Mouse (Mus musculus) bone marrow, adult 2 months (tissue): ENCODE data around the gene Gm28961. TPM values are rescaled to one million over a fixed set of nuclear protein-coding genes. Genes with fewer than 3 reads are reported as not detected.
"Not testable (repeated sequence)": the region's sequence is repeated elsewhere in the genome, so short reads cannot be mapped to it uniquely, and the experiment has no call there.

Experiments used
- H3K27ac ChIP-seq: fragments of 200-500 bp; 2 replicates; pipeline ENCODE4 v1.5.1; 2012; ENCODE audit warnings: low read depth, mild to moderate bottlenecking, control low read depth, inconsistent platforms, low read length; ENCODE audit not compliant: control insufficient read depth, poor library complexity, insufficient read depth
- H3K4me1 ChIP-seq: fragments of 200-500 bp; 2 replicates; pipeline ENCODE4 v1.6.1; 2011; ENCODE audit warnings: low read length; ENCODE audit not compliant: control insufficient read depth, insufficient read depth
- H3K4me3 ChIP-seq: fragments of 200-500 bp; replicated peaks from 2 replicates; pipeline ENCODE3; 2011; ENCODE audit warnings: mild to moderate bottlenecking, low read depth, low read length, control low read depth; ENCODE audit not compliant: control insufficient read depth
- WGBS: fragments of 180-500 bp; shearing (Covaris S2); methylation state at CpG from one replicate; pipeline ENCODE4 v1.1.7; 2018; 5-methylcytosine and 5-hydroxymethylcytosine counted together
- polyA plus RNA-seq: library from polyadenylated mRNA; stranded (reverse); fragments of >200 nt; gene quantifications from 2 replicates; pipeline ENCODE4 v1.2.4, GENCODE M21; 2011; ENCODE audit warnings: low replicate concordance; ENCODE audit not compliant: missing spikeins, insufficient read depth, insufficient read length

The Gm28961 gene
- not detected in 2 replicates for polyA plus RNA-seq

- WGBS, result no CpG with 5 or more reads among the region's 6 CpGs
- H3K4me1 ChIP-seq, H3K4me3 ChIP-seq, H3K27ac ChIP-seq: not testable (repeated sequence)
These were observed at the start of gene Gm28961 for GRCm38 (mm10) chrY:57705397-57705796. Gene Gm28961, plus strand, starts transcription at chrY:57705697.

Other genes starting within 250 kb of the Gm28961 start
- gene Gm21943, start 172.0 kb upstream of the Gm28961 start, polyA plus RNA-seq, result not detected in 2 replicates